Mouse (Mus musculus) ES-E14 (cell line): ENCODE results near the gene Dcdc2a. TPM values are rescaled to one million over a fixed set of nuclear protein-coding genes. Genes with fewer than 3 reads are reported as not detected.

Experiments used
- DNase-seq: peaks from one replicate; pipeline ENCODE4 v3.0.0-alpha.2; 2013; ENCODE audit warnings: low read depth, low spot score
- H3K27ac ChIP-seq: 2 replicates; pipeline ENCODE4 v1.5.1; 2012; ENCODE audit warnings: low read depth, mild to moderate bottlenecking, low read length, moderate library complexity, mixed read lengths; ENCODE audit not compliant: poor library complexity, insufficient read depth, severe bottlenecking
- H3K36me3 ChIP-seq: 2 replicates; pipeline ENCODE4 v1.6.1; 2012; ENCODE audit warnings: mild to moderate bottlenecking, low read length, moderate library complexity, mixed read lengths; ENCODE audit not compliant: control insufficient read depth, poor library complexity, insufficient read depth, severe bottlenecking
- H3K4me1 ChIP-seq, 2 experiments: fragments of 150-350 bp in 1 of 2; sonication (generic) in 1 of 2; 2 replicates each; pipeline ENCODE4 v1.6.1; 2012; ENCODE audit warnings: low read length in 2 of 2, mild to moderate bottlenecking in 1 of 2, mixed read lengths in 1 of 2; ENCODE audit not compliant: control insufficient read depth in 2 of 2, insufficient read depth in 2 of 2, poor library complexity in 1 of 2
- H3K4me3 ChIP-seq, 2 experiments: fragments of 150-350 bp in 1 of 2; sonication (generic) in 1 of 2; 2 replicates each; pipeline ENCODE4 v1.5.1; 2012; ENCODE audit warnings: low read length in 2 of 2, low read depth in 1 of 2, mild to moderate bottlenecking in 1 of 2, mixed read lengths in 1 of 2; ENCODE audit not compliant: insufficient read depth in 1 of 2, poor library complexity in 1 of 2, severe bottlenecking in 1 of 2
- H3K9ac ChIP-seq: 2 replicates; pipeline ENCODE4 v1.6.1; 2012; ENCODE audit warnings: low read depth, mild to moderate bottlenecking, low read length, mixed read lengths; ENCODE audit not compliant: poor library complexity, insufficient read depth, severe bottlenecking
- H3K9me3 ChIP-seq: fragments of 150-350 bp; sonication (generic); 2 replicates; pipeline ENCODE4 v1.6.1; 2012; ENCODE audit warnings: low read depth, mild to moderate bottlenecking, low read length; ENCODE audit not compliant: control insufficient read depth, insufficient read depth
- CHD2 ChIP-seq: IDR thresholded peaks from 2 replicates; pipeline ENCODE4 v1.6.1; 2014; ENCODE audit warnings: mild to moderate bottlenecking, low read depth, low read length, inconsistent platforms
- HCFC1 ChIP-seq: IDR thresholded peaks from 2 replicates; pipeline ENCODE4 v1.6.1; 2012; ENCODE audit warnings: low read length, inconsistent platforms, borderline replicate concordance; ENCODE audit not compliant: insufficient read depth
- MAFK ChIP-seq: IDR thresholded peaks from 2 replicates; pipeline ENCODE4 v1.6.1; 2014; ENCODE audit warnings: mild to moderate bottlenecking, low read depth, low read length, inconsistent platforms; ENCODE audit not compliant: insufficient read depth
- ZC3H11A ChIP-seq: IDR thresholded peaks from 2 replicates; pipeline ENCODE4 v1.6.1; 2012; ENCODE audit warnings: low read depth, mild to moderate bottlenecking, inconsistent platforms, low read length, borderline replicate concordance
- ZNF384 ChIP-seq: IDR thresholded peaks from 2 replicates; pipeline ENCODE4 v1.6.1; 2012; ENCODE audit warnings: low read depth, low read length, inconsistent platforms
- in situ Hi-C, 2 experiments: fragments of 600-800 bp; cut with MboI; formaldehyde crosslinking; loops; one replicate each; pipeline ENCODE4 v1.15.1; 2025; ENCODE audit warnings: low sequenced_read_pairs in 2 of 2, inconsistent platforms in 1 of 2; ENCODE audit not compliant: unreplicated experiment in 2 of 2
- total RNA-seq: library from RNA; depleted of rRNA; stranded (reverse); fragments of 300-350 nt; gene quantifications from 2 replicates; pipeline ENCODE4 v1.2.3, GENCODE M21; 2012

The Dcdc2a gene
- total RNA-seq, 1 experiment, result 0.67 TPM

- Histone ChIP-seq H3K36me3 (no peaks in the 10 kb centered on the region), H3K9me3 (no peaks in the 10 kb centered on the region), H3K4me1 (no peaks in the 10 kb centered on the region), H3K4me3 (no peak overlapping the region), H3K27ac (no peak overlapping the region), H3K9ac (no peak overlapping the region)
- no peak for DNase-seq
- no peak for TF ChIP-seq ZNF384
- no peak for TF ChIP-seq HCFC1
- TF ChIP-seq ZC3H11A, result no peak
- TF ChIP-seq MAFK, result no peak
- no peak for TF ChIP-seq CHD2
- in situ Hi-C loops, result no loop called here
Measured at GRCm38 (mm10) chr13:25189419-25190144, 133.8 kb downstream of the Dcdc2a start.

DNA sequence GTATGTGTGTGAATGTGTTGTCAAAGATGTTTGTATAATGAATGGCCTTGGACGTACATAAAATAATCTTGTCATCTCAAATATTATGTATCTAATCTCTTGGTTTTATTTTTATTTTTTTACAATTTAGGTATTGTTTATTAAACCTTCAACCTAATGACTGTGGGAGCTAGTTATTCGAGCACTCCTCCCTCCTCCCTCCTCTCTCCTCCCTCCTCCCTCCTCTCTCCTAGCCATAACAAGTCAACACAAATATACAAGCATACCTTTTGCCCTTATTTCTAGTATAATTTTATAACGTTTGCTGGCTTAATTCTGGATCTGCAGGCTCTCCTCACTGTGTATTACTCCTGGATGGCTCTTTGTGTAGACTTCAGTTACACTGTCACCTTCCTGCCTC, 134.4 kb downstream of the Dcdc2a start:
- TF ChIP-seq MAFK (no peak), ZNF384 (no peak), HCFC1 (no peak), CHD2 (no peak)
- in situ Hi-C loops, result no loop called here
- H3K4me1 ChIP-seq, result no peaks in the 10 kb centered on the region
- no peak for DNase-seq
- H3K27ac ChIP-seq, result no peak overlapping the region
- H3K4me3 ChIP-seq, result no peak overlapping the region
- no peaks in the 10 kb centered on the region for H3K9me3 ChIP-seq
- H3K36me3 ChIP-seq, result no peaks in the 10 kb centered on the region
- H3K9ac ChIP-seq, result no peak overlapping the region

DNA sequence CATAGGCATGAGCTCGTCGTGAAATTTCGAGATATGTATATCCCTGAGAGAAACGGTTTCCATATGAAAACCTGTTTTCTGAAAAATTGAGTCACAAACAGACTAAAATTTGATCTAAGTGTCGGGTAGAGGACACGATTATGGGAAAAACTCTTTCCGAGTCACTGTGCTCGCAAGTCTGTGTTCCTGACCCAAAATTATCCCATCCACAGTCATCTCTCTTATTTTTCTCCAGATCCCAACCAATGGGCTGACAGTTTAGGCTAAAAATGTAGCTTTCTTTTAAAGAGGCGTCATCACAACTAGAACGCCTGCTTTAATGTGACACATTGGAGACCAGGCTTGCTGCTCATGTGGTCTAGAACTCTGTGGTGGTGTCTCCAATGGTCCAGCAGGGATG, 139.9 kb downstream of the Dcdc2a start:
- H3K36me3 ChIP-seq, result no peaks in the 10 kb centered on the region
- no peaks in the 10 kb centered on the region for H3K4me1 ChIP-seq
- H3K9ac ChIP-seq, result no peak overlapping the region
- in situ Hi-C loops, result no loop called here
- H3K4me3 ChIP-seq, result no peak overlapping the region
- no peak overlapping the region for H3K27ac ChIP-seq
- TF ChIP-seq HCFC1 (no peak), CHD2 (no peak), MAFK (no peak), ZC3H11A (no peak), ZNF384 (no peak)
- DNase-seq, result no peak
- no peaks in the 10 kb centered on the region for H3K9me3 ChIP-seq

- no peak overlapping the region for H3K27ac ChIP-seq
- TF ChIP-seq CHD2, result no peak
- no peak for TF ChIP-seq HCFC1
- no peak for TF ChIP-seq MAFK
- TF ChIP-seq ZC3H11A, result no peak
- no peak for TF ChIP-seq ZNF384
- H3K4me3 ChIP-seq, result no peak overlapping the region
- no peak for DNase-seq
- no peak overlapping the region for H3K9ac ChIP-seq
- no peaks in the 10 kb centered on the region for H3K36me3 ChIP-seq
- in situ Hi-C loops, result no loop called here
- no peaks in the 10 kb centered on the region for H3K9me3 ChIP-seq
- H3K4me1 ChIP-seq, result no peaks in the 10 kb centered on the region
Measured at GRCm38 (mm10) chr13:25199916-25200315, 144.1 kb downstream of the Dcdc2a start.

DNA sequence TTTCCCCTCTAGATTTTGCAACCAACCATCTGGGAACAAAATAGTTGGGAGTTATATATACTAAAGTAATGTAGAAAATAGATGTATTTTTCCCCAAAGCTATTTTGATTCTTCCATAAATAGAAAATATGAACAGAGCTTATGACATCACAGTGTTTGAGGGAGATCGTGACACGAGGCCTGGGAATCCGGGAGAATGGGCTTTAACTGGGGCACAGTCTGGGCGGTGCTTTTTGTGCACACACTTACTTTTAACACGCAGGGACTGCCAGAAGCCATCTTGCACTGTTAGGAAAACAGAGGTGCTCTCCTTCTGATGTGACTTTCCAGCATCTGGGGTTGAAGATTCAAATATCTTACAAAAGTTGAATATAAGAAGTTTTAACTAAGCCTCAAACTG, 151.1 kb downstream of the Dcdc2a start:
- H3K4me1 ChIP-seq, result no peaks in the 10 kb centered on the region
- TF ChIP-seq HCFC1 (no peak), ZNF384 (no peak), CHD2 (no peak), MAFK (no peak), ZC3H11A (no peak)
- no peak for DNase-seq
- no peak overlapping the region for H3K4me3 ChIP-seq
- H3K9ac ChIP-seq, result no peak overlapping the region
- in situ Hi-C loops, result no loop called here
- no peak overlapping the region for H3K27ac ChIP-seq
- H3K9me3 ChIP-seq, result no peaks in the 10 kb centered on the region
- no peaks in the 10 kb centered on the region for H3K36me3 ChIP-seq
